Comparison of ENCODE assay signal across 25 mouse cellular contexts in the genomic region with DNA sequence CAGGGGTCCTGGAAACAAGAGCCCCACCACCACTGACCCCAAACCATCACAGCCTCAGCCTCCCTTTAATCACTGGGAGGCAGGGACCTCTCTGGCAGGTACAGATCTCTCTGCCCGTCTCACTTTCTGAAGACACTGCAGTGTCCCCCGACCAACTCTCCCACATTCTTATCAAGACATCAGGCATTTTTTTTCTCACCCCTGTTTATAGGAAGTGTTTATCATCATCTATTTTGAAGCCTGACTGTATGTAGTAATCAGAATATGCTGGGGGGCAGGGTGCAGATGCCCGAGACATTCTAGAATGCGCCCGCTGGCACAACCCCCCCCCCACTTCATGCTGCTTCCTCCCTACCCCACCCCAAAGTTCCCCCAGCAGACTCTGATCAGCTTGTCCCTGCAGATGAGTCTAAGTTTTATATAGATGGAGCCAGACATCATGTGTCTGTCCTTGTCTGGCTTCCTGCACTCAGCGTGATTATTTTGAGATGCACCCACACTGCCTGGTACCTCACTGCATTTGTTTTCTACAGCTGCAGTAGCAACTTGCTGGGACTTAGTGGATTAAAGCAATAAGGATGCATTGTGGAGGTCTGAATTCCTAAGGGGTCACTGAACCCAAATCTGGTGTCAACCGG. TPM values are rescaled to one million over a fixed set of nuclear protein-coding genes. Genes with fewer than 3 reads are reported as not detected.
DNase-seq lines count a peak whose midpoint lies in the region; ATAC-seq and TF ChIP-seq lines count a peak whose summit lies in the region.
"Had no signal": no experiment of that assay in that cellular context is flagged by ENCODE, and none has a peak within 500 bp of the region (broad histone marks: within the 10 kb centered on the region; RNA-seq: fewer than 3 reads in every experiment).

No protein-coding gene starts in this region.

- no peak overlapping the region for H3K4me2 ChIP-seq in forebrain, postnatal 0 days (ENCODE audit: low read depth)
- no peak overlapping the region for H3K4me2 ChIP-seq in forebrain, embryonic 16.5 days (ENCODE audit: low read length)
- no peak overlapping the region for H3K4me2 ChIP-seq in hindbrain, embryonic 12.5 days (replicated peaks)
- no peak overlapping the region for H3K4me2 ChIP-seq in intestine, postnatal 0 days (replicated peaks; ENCODE audit: low read depth)
- H3K4me2 ChIP-seq: forebrain, embryonic 13.5 days; heart, embryonic 13.5 days had no signal

- H3K27ac ChIP-seq in forebrain, postnatal 0 days (ENCODE audit: low read depth, low read length): no peak overlapping the region
- H3K27ac ChIP-seq in forebrain, embryonic 16.5 days (ENCODE audit: low read length): no peak overlapping the region
- peak overlapping the region; percentile 47 for H3K27ac ChIP-seq in left cerebral cortex, adult 2 months
- H3K27ac ChIP-seq in hindbrain, embryonic 12.5 days: no peak overlapping the region
- H3K27ac ChIP-seq in intestine, postnatal 0 days (ENCODE audit: low read depth, low read length): no peak overlapping the region
- H3K27ac ChIP-seq: forebrain, embryonic 13.5 days; heart, embryonic 13.5 days; hindbrain, postnatal 0 days; limb, embryonic 10.5 days; liver, embryonic 14.5 days; stomach, postnatal 0 days had no signal

- intact Hi-C loops in left cerebral cortex, adult 2 months (cut with DNase I): no loop called here

- H3K27me3 ChIP-seq in forebrain, postnatal 0 days (ENCODE audit: insufficient read depth, low read length): no peaks in the 10 kb centered on the region
- no peaks in the 10 kb centered on the region for H3K27me3 ChIP-seq in forebrain, embryonic 16.5 days (replicated peaks; ENCODE audit: control insufficient read depth, insufficient read depth, low read length)
- H3K27me3 ChIP-seq in hindbrain, embryonic 12.5 days: no peaks in the 10 kb centered on the region
- H3K27me3 ChIP-seq in intestine, postnatal 0 days (replicated peaks; ENCODE audit: control insufficient read depth, insufficient read depth, low read length): no peaks in the 10 kb centered on the region
- H3K27me3 ChIP-seq: forebrain, embryonic 13.5 days; heart, embryonic 13.5 days; megakaryocyte, embryonic 14.5 days had no signal

- H3K9me3 ChIP-seq in forebrain, postnatal 0 days (ENCODE audit: low read length): no peaks in the 10 kb centered on the region
- H3K9me3 ChIP-seq in forebrain, embryonic 16.5 days (ENCODE audit: control insufficient read depth, low read length): no peaks in the 10 kb centered on the region
- no peaks in the 10 kb centered on the region for H3K9me3 ChIP-seq in hindbrain, embryonic 12.5 days (replicated peaks)
- no peaks in the 10 kb centered on the region for H3K9me3 ChIP-seq in intestine, postnatal 0 days (ENCODE audit: control insufficient read depth)
- H3K9me3 ChIP-seq: forebrain, embryonic 13.5 days; heart, embryonic 13.5 days; limb, embryonic 10.5 days; megakaryocyte, embryonic 14.5 days had no signal

- no peak for DNase-seq in forebrain, postnatal 0 days
- no peak for DNase-seq in left cerebral cortex, adult 2 months (ENCODE audit: extremely low spot score in 1 of 2, low spot score in 2 of 2)
- DNase-seq in left cerebral cortex, adult 11 months (ENCODE audit: low spot score): no peak
- peak; percentile 43 to 62 for DNase-seq in right cerebral cortex, postnatal 10 days (ENCODE audit: low spot score in 2 of 2)
- no peak for DNase-seq in right cerebral cortex, postnatal 4 days
- DNase-seq: adrenal gland, adult 2 months; cerebellum, adult 2 months; gastrocnemius, adult 2 months; heart, postnatal 4 days; kidney, adult 18-20 months; thymus, postnatal 25 days had no signal

- TF ChIP-seq CTCF in forebrain, postnatal 0 days (IDR thresholded peaks at IDR 0.05; ENCODE audit: low read depth): no peak
- TF ChIP-seq CTCF in left cerebral cortex, adult 2 months (IDR thresholded peaks at IDR 0.05): no peak
- TF ChIP-seq CTCF in intestine, postnatal 0 days (IDR thresholded peaks at IDR 0.05; ENCODE audit: low read depth): no peak

- no peaks in the 10 kb centered on the region for H3K4me1 ChIP-seq in forebrain, postnatal 0 days (ENCODE audit: insufficient read depth)
- no peaks in the 10 kb centered on the region for H3K4me1 ChIP-seq in forebrain, embryonic 16.5 days (replicated peaks; ENCODE audit: control insufficient read depth, insufficient read depth, low read length)
- H3K4me1 ChIP-seq in hindbrain, embryonic 12.5 days: no peaks in the 10 kb centered on the region
- H3K4me1 ChIP-seq in intestine, postnatal 0 days (replicated peaks; ENCODE audit: control insufficient read depth, insufficient read depth, low read length): no peaks in the 10 kb centered on the region

- peak; percentile 58 for ATAC-seq in forebrain, postnatal 0 days
- ATAC-seq in forebrain, embryonic 16.5 days: no peak
- ATAC-seq in hindbrain, embryonic 12.5 days (ENCODE audit: low FRiP score): no peak
- no peak for ATAC-seq in intestine, postnatal 0 days
- ATAC-seq: forebrain, embryonic 13.5 days had no signal

- H3K9ac ChIP-seq in forebrain, postnatal 0 days: no peak overlapping the region
- H3K9ac ChIP-seq in forebrain, embryonic 16.5 days (replicated peaks; ENCODE audit: low read depth, low read length): no peak overlapping the region
- H3K9ac ChIP-seq in hindbrain, embryonic 12.5 days: no peak overlapping the region
- H3K9ac ChIP-seq in intestine, postnatal 0 days (ENCODE audit: low read depth, low read length): no peak overlapping the region
- H3K9ac ChIP-seq: forebrain, embryonic 13.5 days; heart, embryonic 13.5 days; liver, embryonic 14.5 days had no signal

- WGBS in forebrain, postnatal 0 days: 45% methylated on average over 7 of the region's 7 CpGs
- WGBS in forebrain, embryonic 16.5 days: 36% methylated on average over 7 of the region's 7 CpGs
- 76% methylated on average over 7 of the region's 7 CpGs for WGBS in hindbrain, embryonic 12.5 days
- WGBS in intestine, postnatal 0 days: 66% methylated on average over 7 of the region's 7 CpGs

- no peaks in the 10 kb centered on the region for H3K36me3 ChIP-seq in forebrain, postnatal 0 days (ENCODE audit: insufficient read depth)
- no peaks in the 10 kb centered on the region for H3K36me3 ChIP-seq in forebrain, embryonic 16.5 days (ENCODE audit: control insufficient read depth, insufficient read depth)
- no peaks in the 10 kb centered on the region for H3K36me3 ChIP-seq in hindbrain, embryonic 12.5 days
- no peaks in the 10 kb centered on the region for H3K36me3 ChIP-seq in intestine, postnatal 0 days (ENCODE audit: control insufficient read depth, insufficient read depth)
- H3K36me3 ChIP-seq: heart, embryonic 13.5 days; limb, embryonic 10.5 days had no signal

- no peak overlapping the region for H3K4me3 ChIP-seq in forebrain, postnatal 0 days (ENCODE audit: low read depth, low read length)
- H3K4me3 ChIP-seq in forebrain, embryonic 16.5 days (replicated peaks; ENCODE audit: low read length): no peak overlapping the region
- H3K4me3 ChIP-seq in left cerebral cortex, adult 2 months: no peak overlapping the region
- no peak overlapping the region for H3K4me3 ChIP-seq in hindbrain, embryonic 12.5 days
- no peak overlapping the region for H3K4me3 ChIP-seq in intestine, postnatal 0 days (ENCODE audit: low read depth, low read length)
- H3K4me3 ChIP-seq: forebrain, embryonic 13.5 days; gastrocnemius, adult 2 months; heart, embryonic 13.5 days; limb, embryonic 10.5 days had no signal

RNA-seq across cellular contexts. Expression of gene Ctsd, which starts 12.4 kb away (rescaled TPM):
- total RNA-seq in forebrain, postnatal 0 days (2014; rRNA removed): 243 and 366 TPM in 2 replicates
- 313 and 338 TPM in 2 replicates for polyA plus RNA-seq in forebrain, postnatal 0 days (2015; fragmentation: Nextera tagmentation; extraction: Ambion mirVana)
- polyA plus RNA-seq in forebrain, embryonic 16.5 days (2015; fragmentation: Nextera tagmentation; extraction: Ambion mirVana): 203 and 208 TPM in 2 replicates
- total RNA-seq in left cerebral cortex, adult 2 months (2021): 100 to 1,000 TPM; 304 TPM
- 213 and 215 TPM in 2 replicates for polyA plus RNA-seq in hindbrain, embryonic 12.5 days (2016; fragmentation: Nextera tagmentation; extraction: Ambion mirVana)
- 479 and 496 TPM in 2 replicates for polyA plus RNA-seq in intestine, postnatal 0 days (2015; fragmentation: Nextera tagmentation; extraction: Ambion mirVana)

RNA-seq across cellular contexts. Expression of gene Gm49369, which starts 17.8 kb away (rescaled TPM):
- total RNA-seq in forebrain, postnatal 0 days (2014; rRNA removed): 21.2 and 45.2 TPM in 2 replicates
- polyA plus RNA-seq in forebrain, postnatal 0 days (2015; fragmentation: Nextera tagmentation; extraction: Ambion mirVana): 0.60 TPM in 1 of 2 replicates, not detected in the other
- polyA plus RNA-seq in forebrain, embryonic 16.5 days (2015; fragmentation: Nextera tagmentation; extraction: Ambion mirVana): not detected in 2 replicates
- 1 to 10 TPM; 4.3 to 4.5 TPM for total RNA-seq in left cerebral cortex, adult 2 months (2021)
- not detected in 2 replicates for polyA plus RNA-seq in hindbrain, embryonic 12.5 days (2016; fragmentation: Nextera tagmentation; extraction: Ambion mirVana)
- polyA plus RNA-seq in intestine, postnatal 0 days (2015; fragmentation: Nextera tagmentation; extraction: Ambion mirVana): not detected in 2 replicates
- total RNA-seq: hindbrain, postnatal 0 days; midbrain, postnatal 0 days had no signal
- polyA plus RNA-seq: adrenal gland, adult 2 months; forebrain, embryonic 13.5 days; heart, embryonic 13.5 days; midbrain, postnatal 0 days had no signal

RNA-seq across cellular contexts. Expression of gene Ifitm10, which starts 26.7 kb away (rescaled TPM):
- total RNA-seq in forebrain, postnatal 0 days (2014; rRNA removed): 5.6 and 6.6 TPM in 2 replicates
- polyA plus RNA-seq in forebrain, postnatal 0 days (2015; fragmentation: Nextera tagmentation; extraction: Ambion mirVana): 10.2 and 13.0 TPM in 2 replicates
- polyA plus RNA-seq in forebrain, embryonic 16.5 days (2015; fragmentation: Nextera tagmentation; extraction: Ambion mirVana): 2.6 and 3.8 TPM in 2 replicates
- 10 to 100 TPM; 31.4 to 36.1 TPM for total RNA-seq in left cerebral cortex, adult 2 months (2021)
- 0.82 and 1.3 TPM in 2 replicates for polyA plus RNA-seq in hindbrain, embryonic 12.5 days (2016; fragmentation: Nextera tagmentation; extraction: Ambion mirVana)
- 1.5 and 1.6 TPM in 2 replicates for polyA plus RNA-seq in intestine, postnatal 0 days (2015; fragmentation: Nextera tagmentation; extraction: Ambion mirVana)
- total RNA-seq: common myeloid progenitor, adult 5-6 weeks had no signal

RNA-seq across cellular contexts. Expression of gene Syt8, which starts 34.4 kb away (rescaled TPM):
- not detected in 2 replicates for total RNA-seq in forebrain, postnatal 0 days (2014; rRNA removed)
- polyA plus RNA-seq in forebrain, postnatal 0 days (2015; fragmentation: Nextera tagmentation; extraction: Ambion mirVana): not detected in 2 replicates
- polyA plus RNA-seq in forebrain, embryonic 16.5 days (2015; fragmentation: Nextera tagmentation; extraction: Ambion mirVana): not detected in 2 replicates
- not detected for total RNA-seq in left cerebral cortex, adult 2 months (2021)
- 0.30 TPM in 1 of 2 replicates, not detected in the other for polyA plus RNA-seq in hindbrain, embryonic 12.5 days (2016; fragmentation: Nextera tagmentation; extraction: Ambion mirVana)
- 0.60 and 1.3 TPM in 2 replicates for polyA plus RNA-seq in intestine, postnatal 0 days (2015; fragmentation: Nextera tagmentation; extraction: Ambion mirVana)
- total RNA-seq: adrenal gland, adult 2 months; common myeloid progenitor, adult 5-6 weeks; gastrocnemius, adult 2 months; granulocyte monocyte progenitor cell, adult 5-6 weeks; heart, postnatal 4 days; hindbrain, postnatal 0 days; layer of hippocampus, adult 18-20 months; midbrain, postnatal 0 days had no signal
- polyA plus RNA-seq: cerebellum, adult 2 months; forebrain, embryonic 13.5 days; hindbrain, postnatal 0 days; limb, embryonic 10.5 days; midbrain, postnatal 0 days had no signal

RNA-seq across cellular contexts. Expression of gene Tnni2, which starts 41.4 kb away (rescaled TPM):
- 0.33 and 2.8 TPM in 2 replicates for total RNA-seq in forebrain, postnatal 0 days (2014; rRNA removed)
- polyA plus RNA-seq in forebrain, postnatal 0 days (2015; fragmentation: Nextera tagmentation; extraction: Ambion mirVana): 0.21 and 1.5 TPM in 2 replicates
- polyA plus RNA-seq in forebrain, embryonic 16.5 days (2015; fragmentation: Nextera tagmentation; extraction: Ambion mirVana): 0.89 TPM in 1 of 2 replicates, not detected in the other
- under 1 TPM in 1 of 2 experiments, not detected in 1; 0.50 TPM for total RNA-seq in left cerebral cortex, adult 2 months (2021)
- polyA plus RNA-seq in hindbrain, embryonic 12.5 days (2016; fragmentation: Nextera tagmentation; extraction: Ambion mirVana): 1.9 and 3.6 TPM in 2 replicates
- polyA plus RNA-seq in intestine, postnatal 0 days (2015; fragmentation: Nextera tagmentation; extraction: Ambion mirVana): 1.9 and 2.4 TPM in 2 replicates
- total RNA-seq: midbrain, postnatal 0 days had no signal
- polyA plus RNA-seq: adrenal gland, adult 2 months had no signal

Comparison
In these comparisons a context has a peak if more than half of its experiments do, and no peak if none do; other contexts are left out.
1. DNase-seq: peak in right cerebral cortex, postnatal 10 days (2 of 2); none in forebrain, postnatal 0 days (single experiment), left cerebral cortex, adult 2 months (0 of 2), left cerebral cortex, adult 11 months (single experiment) and right cerebral cortex, postnatal 4 days (single experiment).